14 mouse cellular contexts compared by ENCODE assay signal in genomic region chr13:93930561-93931340, GRCm38 (mm10).
DNase-seq lines count a peak whose midpoint lies in the region; ATAC-seq and TF ChIP-seq lines count a peak whose summit lies in the region.
"Had no signal": no experiment of that assay in that cellular context is flagged by ENCODE, and none has a peak within 500 bp of the region (broad histone marks: within the 10 kb centered on the region; RNA-seq: fewer than 3 reads in every experiment).

No protein-coding gene starts in this region.

- H3K27ac ChIP-seq in heart, embryonic 10.5 days = peak overlapping the region; percentile 44; the same call in 1 of the 2 replicates
- H3K27ac ChIP-seq in lung, embryonic 14.5 days (ENCODE audit: low read depth) = no peak overlapping the region
- H3K27ac ChIP-seq: gastrocnemius, adult 2 months; hindbrain, embryonic 13.5 days had no signal

- H3K4me1 ChIP-seq in heart, embryonic 10.5 days = peaks cover 30% of the 10 kb centered on the region
- 0 out of 2 replicates have a peak, but pooled peaks cover 7% of the 10 kb centered on the region for H3K4me1 ChIP-seq in lung, embryonic 14.5 days (ENCODE audit: insufficient read depth)
- H3K4me1 ChIP-seq in lung, adult 2 months (ENCODE audit: control insufficient read depth, insufficient read depth, low read length) = no peaks in the 10 kb centered on the region

- no peak for DNase-seq in heart, embryonic 10.5 days (ENCODE audit: low spot score)
- DNase-seq in heart, postnatal 25 days (ENCODE audit: low spot score) = no peak
- no peak for DNase-seq in lung, embryonic 14.5 days
- no peak for DNase-seq in lung, adult 2 months
- peak; percentile 50 to 83 for DNase-seq in left cerebral cortex, adult 9 months (ENCODE audit: low spot score in 2 of 2)
- DNase-seq in yolk sac, embryonic 10.5 days (ENCODE audit: low spot score) = peak; percentile 41
- DNase-seq in ovary, postnatal 10 days (ENCODE audit: low spot score) = no peak
- no peak for DNase-seq in natural killer cell, adult 2 months (ENCODE audit: low spot score in 2 of 2)
- DNase-seq: adrenal gland, postnatal 10 days; cerebellum, adult 18-20 months; gastrocnemius, adult 2 months had no signal

- TF ChIP-seq POLR2A in lung, adult 2 months (IDR thresholded peaks at IDR 0.05; ENCODE audit: borderline replicate concordance, extremely low read depth, low read depth, low read length) = no peak

- no peaks in the 10 kb centered on the region for H3K9me3 ChIP-seq in heart, embryonic 10.5 days
- no peaks in the 10 kb centered on the region for H3K9me3 ChIP-seq in lung, embryonic 14.5 days (ENCODE audit: low read depth, low read length)
- H3K9me3 ChIP-seq: hindbrain, embryonic 13.5 days had no signal

- no peak for TF ChIP-seq CTCF in lung, embryonic 14.5 days (IDR thresholded peaks at IDR 0.05; ENCODE audit: low read depth)
- TF ChIP-seq CTCF in lung, adult 2 months (IDR thresholded peaks at IDR 0.05; ENCODE audit: insufficient read depth, low read length) = no peak

- no peak overlapping the region for H3K4me2 ChIP-seq in lung, embryonic 14.5 days
- H3K4me2 ChIP-seq: hindbrain, embryonic 13.5 days had no signal

- 44% methylated on average over 7 of the region's 7 CpGs for WGBS in heart, embryonic 10.5 days
- WGBS in lung, embryonic 14.5 days = 37% methylated on average over 7 of the region's 7 CpGs
- 71% methylated on average over 7 of the region's 7 CpGs for WGBS in lung, adult 2 months

- peak; percentile 38; the same call in 1 of the 2 replicates for ATAC-seq in lung, embryonic 14.5 days (ENCODE audit: insufficient read depth)
- ATAC-seq: lung, postnatal 0 days; midbrain, embryonic 16.5 days had no signal

- H3K27me3 ChIP-seq in heart, embryonic 10.5 days (ENCODE audit: insufficient read depth, poor library complexity, severe bottlenecking) = 0 out of 2 replicates have a peak, but pooled peaks cover 4% of the 10 kb centered on the region
- H3K27me3 ChIP-seq in lung, embryonic 14.5 days (ENCODE audit: insufficient read depth, low read length) = no peaks in the 10 kb centered on the region
- H3K27me3 ChIP-seq: hindbrain, embryonic 13.5 days had no signal

- H3K9ac ChIP-seq in lung, embryonic 14.5 days = no peak overlapping the region
- H3K9ac ChIP-seq: hindbrain, embryonic 13.5 days had no signal

- H3K36me3 ChIP-seq in heart, embryonic 10.5 days = no peaks in the 10 kb centered on the region
- H3K36me3 ChIP-seq in lung, embryonic 14.5 days (ENCODE audit: insufficient read depth) = no peaks in the 10 kb centered on the region
- H3K36me3 ChIP-seq: hindbrain, embryonic 13.5 days had no signal

- intact Hi-C loops in heart, postnatal 25 days (cut with DNase I) = no loop called here

- H3K4me3 ChIP-seq in heart, embryonic 10.5 days = no peak overlapping the region
- H3K4me3 ChIP-seq in lung, embryonic 14.5 days (ENCODE audit: low read depth, low read length) = no peak overlapping the region
- H3K4me3 ChIP-seq in lung, adult 2 months (replicated peaks; ENCODE audit: extremely low read depth, low read depth, low read length) = no peak overlapping the region
- H3K4me3 ChIP-seq: gastrocnemius, adult 2 months; hindbrain, embryonic 13.5 days had no signal

Comparison
In these comparisons a context has a peak if more than half of its experiments do, and no peak if none do; other contexts are left out.
1. DNase-seq: peak in left cerebral cortex, adult 9 months (2 of 2) and yolk sac, embryonic 10.5 days (single experiment); none in heart, embryonic 10.5 days (single experiment), heart, postnatal 25 days (single experiment), lung, embryonic 14.5 days (single experiment), lung, adult 2 months (single experiment), ovary, postnatal 10 days (single experiment) and natural killer cell, adult 2 months (0 of 2).